Mouse (Mus musculus): ENCODE results near the gene Lonp1. TPM values are rescaled to one million over a fixed set of nuclear protein-coding genes. Genes with fewer than 3 reads are reported as not detected.

Gene Lonp1
- 47.7 and 49.9 TPM in 2 replicates for polyA plus RNA-seq (2015; fragmentation: Nextera tagmentation; extraction: Ambion mirVana)

GRCm38 (mm10) chr17:56626754-56627470, at the start of gene Lonp1:
Gene Lonp1 (minus strand): TSS chr17:56626887.
- Histone ChIP-seq H3K4me3 (peak within 1 kb of the TSS; percentile 79), H3K36me3 (peaks cover 13% of the 10 kb centered on the region), H3K9me3 (no peaks in the 10 kb centered on the region), H3K27me3 (peaks cover 3% of the 10 kb centered on the region; the same call in 1 of the 2 replicates), H3K9ac (replicated peaks) (peak within 1 kb of the TSS; percentile 77), H3K27ac (replicated peaks) (peak within 1 kb of the TSS; percentile 62), H3K4me1 (peaks cover 28% of the 10 kb centered on the region), H3K4me2 (replicated peaks) (peak within 1 kb of the TSS; percentile 89)
- WGBS = under 1% methylated on average over 51 of the region's 51 CpGs
- peak; percentile 93 for ATAC-seq (replicated peaks)

GRCm38 (mm10) chr17:56673647-56674416, 47.1 kb upstream of the Lonp1 start:
- peaks cover 10% of the 10 kb centered on the region; the same call in 1 of the 2 replicates for H3K36me3 ChIP-seq
- H3K9me3 ChIP-seq = no peaks in the 10 kb centered on the region
- H3K4me1 ChIP-seq = peaks cover 38% of the 10 kb centered on the region
- H3K4me3 ChIP-seq = peak overlapping the region; percentile 88
- H3K4me2 ChIP-seq (replicated peaks) = peak overlapping the region; percentile 84
- peak overlapping the region; percentile 94 for H3K9ac ChIP-seq (replicated peaks)
- H3K27me3 ChIP-seq = no peaks in the 10 kb centered on the region
- 3% methylated on average over 37 of the region's 37 CpGs for WGBS
- H3K27ac ChIP-seq (replicated peaks) = peak overlapping the region; percentile 88
- peak; percentile 33 for ATAC-seq (replicated peaks)

- under 1% methylated on average over 62 of the region's 66 CpGs for WGBS
Measured at GRCm38 (mm10) chr17:56672941-56673646, 46.4 kb upstream of the Lonp1 start, which contains the start of gene Ranbp3. Gene Ranbp3 (plus strand): TSS chr17:56673294.

GRCm38 (mm10) chr17:56669766-56670165, 43.1 kb upstream of the Lonp1 start:
- no peak overlapping the region for H3K4me2 ChIP-seq (replicated peaks)
- H3K27ac ChIP-seq (replicated peaks) = no peak overlapping the region
- ATAC-seq (replicated peaks) = no peak
- no peaks in the 10 kb centered on the region for H3K9me3 ChIP-seq
- peaks cover 6% of the 10 kb centered on the region for H3K27me3 ChIP-seq
- peaks cover 21% of the 10 kb centered on the region for H3K4me1 ChIP-seq
- H3K36me3 ChIP-seq = no peaks in the 10 kb centered on the region
- no peak overlapping the region for H3K9ac ChIP-seq (replicated peaks)
- H3K4me3 ChIP-seq = no peak overlapping the region
- WGBS = 86% methylated on average over 8 of the region's 8 CpGs

More at GRCm38 (mm10) chr17:56672941-56673646, 46.4 kb upstream of the Lonp1 start, which contains the start of gene Ranbp3:
- ATAC-seq (replicated peaks) = peak; percentile 90
- H3K36me3 ChIP-seq = peaks cover 8% of the 10 kb centered on the region; the same call in 1 of the 2 replicates
- peaks cover 2% of the 10 kb centered on the region for H3K27me3 ChIP-seq
- peak within 1 kb of the TSS; percentile 84 for H3K4me2 ChIP-seq (replicated peaks)
- H3K9me3 ChIP-seq = no peaks in the 10 kb centered on the region
- peaks cover 44% of the 10 kb centered on the region for H3K4me1 ChIP-seq
- H3K9ac ChIP-seq (replicated peaks) = peak within 1 kb of the TSS; percentile 94
- peak within 1 kb of the TSS; percentile 88 for H3K4me3 ChIP-seq
- H3K27ac ChIP-seq (replicated peaks) = peak within 1 kb of the TSS; percentile 88

GRCm38 (mm10) chr17:56668384-56669144, 41.9 kb upstream of the Lonp1 start:
- no peaks in the 10 kb centered on the region for H3K9me3 ChIP-seq
- H3K36me3 ChIP-seq = no peaks in the 10 kb centered on the region
- no peak overlapping the region for H3K27ac ChIP-seq (replicated peaks)
- H3K27me3 ChIP-seq = peaks cover 6% of the 10 kb centered on the region
- 4% methylated on average over 31 of the region's 31 CpGs for WGBS
- peak; percentile 20; the same call in 1 of the 2 replicates for ATAC-seq (replicated peaks)
- H3K4me2 ChIP-seq (replicated peaks) = peak overlapping the region; percentile 75
- H3K4me1 ChIP-seq = peaks cover 10% of the 10 kb centered on the region
- peak overlapping the region; percentile 46 for H3K4me3 ChIP-seq
- H3K9ac ChIP-seq (replicated peaks) = peak overlapping the region; percentile 44

GRCm38 (mm10) chr17:56667591-56667990, 40.9 kb upstream of the Lonp1 start:
- Histone ChIP-seq H3K36me3 (no peaks in the 10 kb centered on the region), H3K4me2 (replicated peaks) (no peak overlapping the region), H3K4me1 (peaks cover 10% of the 10 kb centered on the region), H3K9me3 (no peaks in the 10 kb centered on the region), H3K9ac (replicated peaks) (no peak overlapping the region), H3K27me3 (peaks cover 6% of the 10 kb centered on the region), H3K27ac (replicated peaks) (no peak overlapping the region), H3K4me3 (no peak overlapping the region)
- 59% methylated on average over 3 of the region's 3 CpGs for WGBS
- no peak for ATAC-seq (replicated peaks)

GRCm38 (mm10) chr17:56666384-56666783, 39.7 kb upstream of the Lonp1 start:
- Histone ChIP-seq H3K36me3 (no peaks in the 10 kb centered on the region), H3K9ac (replicated peaks) (no peak overlapping the region), H3K4me1 (peaks cover 6% of the 10 kb centered on the region), H3K27me3 (peaks cover 6% of the 10 kb centered on the region), H3K4me2 (replicated peaks) (no peak overlapping the region), H3K4me3 (no peak overlapping the region), H3K27ac (replicated peaks) (no peak overlapping the region), H3K9me3 (no peaks in the 10 kb centered on the region)
- no peak for ATAC-seq (replicated peaks)
- WGBS = 93% methylated on average over 4 of the region's 4 CpGs

GRCm38 (mm10) chr17:56664333-56664732, 37.6 kb upstream of the Lonp1 start:
- Histone ChIP-seq H3K9ac (replicated peaks) (no peak overlapping the region), H3K36me3 (no peaks in the 10 kb centered on the region), H3K4me3 (no peak overlapping the region), H3K27ac (replicated peaks) (no peak overlapping the region), H3K4me2 (replicated peaks) (no peak overlapping the region), H3K4me1 (peaks cover 6% of the 10 kb centered on the region), H3K27me3 (peaks cover 6% of the 10 kb centered on the region), H3K9me3 (no peaks in the 10 kb centered on the region)
- WGBS = 2% methylated on average over 10 of the region's 10 CpGs
- no peak for ATAC-seq (replicated peaks)

GRCm38 (mm10) chr17:56663659-56664058, 37.0 kb upstream of the Lonp1 start:
- H3K4me3 ChIP-seq = no peak overlapping the region
- 62% methylated on average over 3 of the region's 3 CpGs for WGBS
- H3K9ac ChIP-seq (replicated peaks) = no peak overlapping the region
- H3K4me1 ChIP-seq = peaks cover 6% of the 10 kb centered on the region
- no peak for ATAC-seq (replicated peaks)
- no peak overlapping the region for H3K27ac ChIP-seq (replicated peaks)
- H3K9me3 ChIP-seq = no peaks in the 10 kb centered on the region
- peaks cover 6% of the 10 kb centered on the region for H3K27me3 ChIP-seq
- H3K36me3 ChIP-seq = no peaks in the 10 kb centered on the region
- H3K4me2 ChIP-seq (replicated peaks) = no peak overlapping the region

- H3K4me3 ChIP-seq = no peak overlapping the region
- 84% methylated on average over 6 of the region's 6 CpGs for WGBS
- no peaks in the 10 kb centered on the region for H3K36me3 ChIP-seq
- H3K4me2 ChIP-seq (replicated peaks) = no peak overlapping the region
- no peak for ATAC-seq (replicated peaks)
- no peak overlapping the region for H3K27ac ChIP-seq (replicated peaks)
- no peak overlapping the region for H3K9ac ChIP-seq (replicated peaks)
- no peaks in the 10 kb centered on the region for H3K9me3 ChIP-seq
- no peaks in the 10 kb centered on the region for H3K4me1 ChIP-seq
- no peaks in the 10 kb centered on the region for H3K27me3 ChIP-seq
Measured at GRCm38 (mm10) chr17:56656171-56656570, 29.5 kb upstream of the Lonp1 start.

- no peak overlapping the region for H3K4me3 ChIP-seq
- no peaks in the 10 kb centered on the region for H3K9me3 ChIP-seq
- WGBS = 90% methylated on average over 3 of the region's 3 CpGs
- no peak overlapping the region for H3K9ac ChIP-seq (replicated peaks)
- no peak overlapping the region for H3K27ac ChIP-seq (replicated peaks)
- H3K27me3 ChIP-seq = no peaks in the 10 kb centered on the region
- ATAC-seq (replicated peaks) = no peak
- no peaks in the 10 kb centered on the region for H3K36me3 ChIP-seq
- H3K4me2 ChIP-seq (replicated peaks) = no peak overlapping the region
- no peaks in the 10 kb centered on the region for H3K4me1 ChIP-seq
Measured at GRCm38 (mm10) chr17:56655311-56655710, 28.6 kb upstream of the Lonp1 start.

All from forebrain, embryonic 15.5 days (tissue).